Mouse (Mus musculus): ENCODE measurements at regions not wholly inside any gene's neighbourhood (a gene's known extent, or its start where the extent isn't known, plus 50 kb on each side); places are given as distances from the start of the nearest gene placed in this dataset.

DNA sequence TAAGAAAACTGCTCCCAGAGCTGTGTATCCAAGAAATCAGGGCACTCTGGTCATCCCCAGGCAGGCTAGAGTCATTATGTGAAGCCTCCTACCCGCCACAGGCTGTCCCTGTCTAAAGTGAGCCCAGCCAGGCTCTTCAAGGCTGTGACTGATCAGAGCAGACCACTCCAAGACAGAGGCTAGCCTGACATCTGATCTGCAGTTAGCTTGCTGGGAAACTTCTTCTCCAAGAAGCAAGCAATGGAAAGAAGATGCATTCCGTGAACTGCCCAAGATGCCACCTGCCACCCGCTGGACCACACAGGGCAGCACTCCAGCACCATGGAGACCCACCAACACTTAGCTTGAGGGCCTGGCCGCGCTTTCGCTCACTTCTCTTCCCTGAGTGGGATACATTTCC, 323.2 kb downstream of the Wdr11 start:
- Histone ChIP-seq H3K4me3 (no peak overlapping the region), H3K27me3 (ENCODE audit: control insufficient read depth, insufficient read depth, low read length) (no peaks in the 10 kb centered on the region), H3K36me3 (ENCODE audit: control insufficient read depth, insufficient read depth, low read length) (no peaks in the 10 kb centered on the region), H3K4me1 (ENCODE audit: control insufficient read depth, insufficient read depth, low read length) (no peaks in the 10 kb centered on the region), H3K27ac (no peak overlapping the region), H3K9ac (ENCODE audit: low read depth, low read length) (no peak overlapping the region), H3K79me2 (replicated peaks; ENCODE audit: control insufficient read depth, insufficient read depth, low read length) (no peaks in the 10 kb centered on the region)
- WGBS, result 85% methylated on average over 6 of the region's 6 CpGs
- intact Hi-C loops (cut with DNase I), result no loop called here
- TF ChIP-seq POLR2A (IDR thresholded peaks at IDR 0.05; ENCODE audit: insufficient read depth, low read depth, low read length) (no peak), EP300 (IDR thresholded peaks at IDR 0.05; ENCODE audit: insufficient read depth, low read depth, low read length) (no peak), CTCF (IDR thresholded peaks at IDR 0.05) (no peak)
- DNase-seq, result no peak

- H3K27ac ChIP-seq, result no peak overlapping the region
- TF ChIP-seq CTCF (IDR thresholded peaks at IDR 0.05) (no peak), POLR2A (IDR thresholded peaks at IDR 0.05; ENCODE audit: insufficient read depth, low read depth, low read length) (no peak), EP300 (IDR thresholded peaks at IDR 0.05; ENCODE audit: insufficient read depth, low read depth, low read length) (no peak)
- intact Hi-C loops (cut with DNase I), result no loop called here
- no peaks in the 10 kb centered on the region for H3K4me1 ChIP-seq (ENCODE audit: control insufficient read depth, insufficient read depth, low read length)
- 79% methylated on average over 18 of the region's 18 CpGs for WGBS
- H3K4me3 ChIP-seq, result no peak overlapping the region
- H3K9ac ChIP-seq (ENCODE audit: low read depth, low read length), result no peak overlapping the region
- DNase-seq, result no peak
- no peaks in the 10 kb centered on the region for H3K79me2 ChIP-seq (replicated peaks; ENCODE audit: control insufficient read depth, insufficient read depth, low read length)
- no peaks in the 10 kb centered on the region for H3K36me3 ChIP-seq (ENCODE audit: control insufficient read depth, insufficient read depth, low read length)
- no peaks in the 10 kb centered on the region for H3K27me3 ChIP-seq (ENCODE audit: control insufficient read depth, insufficient read depth, low read length)
These were observed 326.9 kb downstream of the Wdr11 start for GRCm38 (mm10) chr7:129918240-129919200.

GRCm38 (mm10) chr7:129922291-129922690, 330.6 kb downstream of the Wdr11 start:
- no peaks in the 10 kb centered on the region for H3K4me1 ChIP-seq (ENCODE audit: control insufficient read depth, insufficient read depth, low read length)
- H3K27ac ChIP-seq, result no peak overlapping the region
- intact Hi-C loops (cut with DNase I), result no loop called here
- 79% methylated on average over 7 of the region's 7 CpGs for WGBS
- H3K9ac ChIP-seq (ENCODE audit: low read depth, low read length), result no peak overlapping the region
- DNase-seq, result no peak
- TF ChIP-seq CTCF (IDR thresholded peaks at IDR 0.05) (no peak), EP300 (IDR thresholded peaks at IDR 0.05; ENCODE audit: insufficient read depth, low read depth, low read length) (no peak), POLR2A (IDR thresholded peaks at IDR 0.05; ENCODE audit: insufficient read depth, low read depth, low read length) (no peak)
- no peak overlapping the region for H3K4me3 ChIP-seq
- H3K36me3 ChIP-seq (ENCODE audit: control insufficient read depth, insufficient read depth, low read length), result no peaks in the 10 kb centered on the region
- H3K27me3 ChIP-seq (ENCODE audit: control insufficient read depth, insufficient read depth, low read length), result no peaks in the 10 kb centered on the region
- no peaks in the 10 kb centered on the region for H3K79me2 ChIP-seq (replicated peaks; ENCODE audit: control insufficient read depth, insufficient read depth, low read length)

DNA sequence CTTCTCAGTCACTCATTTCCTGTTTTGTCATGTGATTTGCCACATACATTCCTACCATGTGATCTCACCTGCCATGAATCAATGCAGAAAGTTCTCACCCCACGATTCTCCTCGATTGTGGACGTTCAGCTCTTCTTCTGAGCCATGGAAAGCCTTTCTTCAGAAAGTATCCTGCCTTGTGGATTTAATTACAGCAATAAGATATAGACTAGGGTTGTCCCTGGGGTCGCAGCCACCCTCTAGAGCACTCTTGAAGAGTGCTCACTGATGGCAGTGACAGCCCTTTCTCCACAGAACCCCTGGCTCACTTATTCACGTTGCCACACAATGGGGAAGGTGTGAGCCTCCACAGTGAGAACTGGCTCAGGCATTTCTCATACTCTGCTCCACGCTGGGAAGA, 345.1 kb downstream of the Wdr11 start:
- TF ChIP-seq POLR2A (IDR thresholded peaks at IDR 0.05; ENCODE audit: insufficient read depth, low read depth, low read length) (no peak), CTCF (IDR thresholded peaks at IDR 0.05) (no peak), EP300 (IDR thresholded peaks at IDR 0.05; ENCODE audit: insufficient read depth, low read depth, low read length) (no peak)
- Histone ChIP-seq H3K27ac (no peak overlapping the region), H3K36me3 (ENCODE audit: control insufficient read depth, insufficient read depth, low read length) (no peaks in the 10 kb centered on the region), H3K4me3 (no peak overlapping the region), H3K9ac (ENCODE audit: low read depth, low read length) (no peak overlapping the region), H3K4me1 (ENCODE audit: control insufficient read depth, insufficient read depth, low read length) (no peaks in the 10 kb centered on the region), H3K79me2 (replicated peaks; ENCODE audit: control insufficient read depth, insufficient read depth, low read length) (no peaks in the 10 kb centered on the region), H3K27me3 (ENCODE audit: control insufficient read depth, insufficient read depth, low read length) (no peaks in the 10 kb centered on the region)
- intact Hi-C loops (cut with DNase I), result no loop called here
- WGBS, result 75% methylated on average over 6 of the region's 6 CpGs
- DNase-seq, result no peak

- H3K4me3 ChIP-seq, result no peak overlapping the region
- no peak for DNase-seq
- H3K9ac ChIP-seq (ENCODE audit: low read depth, low read length), result no peak overlapping the region
- no peaks in the 10 kb centered on the region for H3K27me3 ChIP-seq (ENCODE audit: control insufficient read depth, insufficient read depth, low read length)
- no peak for TF ChIP-seq CTCF (IDR thresholded peaks at IDR 0.05)
- no peak for TF ChIP-seq POLR2A (IDR thresholded peaks at IDR 0.05; ENCODE audit: insufficient read depth, low read depth, low read length)
- no peak for TF ChIP-seq EP300 (IDR thresholded peaks at IDR 0.05; ENCODE audit: insufficient read depth, low read depth, low read length)
- no peak overlapping the region for H3K27ac ChIP-seq
- WGBS, result 88% methylated on average over 6 of the region's 6 CpGs
- H3K4me1 ChIP-seq (ENCODE audit: control insufficient read depth, insufficient read depth, low read length), result no peaks in the 10 kb centered on the region
- H3K79me2 ChIP-seq (replicated peaks; ENCODE audit: control insufficient read depth, insufficient read depth, low read length), result no peaks in the 10 kb centered on the region
- intact Hi-C loops (cut with DNase I), result no loop called here
- no peaks in the 10 kb centered on the region for H3K36me3 ChIP-seq (ENCODE audit: control insufficient read depth, insufficient read depth, low read length)
These were observed 346.1 kb downstream of the Wdr11 start for GRCm38 (mm10) chr7:129937715-129938114.

- H3K36me3 ChIP-seq (ENCODE audit: control insufficient read depth, insufficient read depth, low read length), result no peaks in the 10 kb centered on the region
- no peak for TF ChIP-seq POLR2A (IDR thresholded peaks at IDR 0.05; ENCODE audit: insufficient read depth, low read depth, low read length)
- no peaks in the 10 kb centered on the region for H3K4me1 ChIP-seq (ENCODE audit: control insufficient read depth, insufficient read depth, low read length)
- H3K27ac ChIP-seq, result no peak overlapping the region
- H3K9ac ChIP-seq (ENCODE audit: low read depth, low read length), result no peak overlapping the region
- H3K79me2 ChIP-seq (replicated peaks; ENCODE audit: control insufficient read depth, insufficient read depth, low read length), result no peaks in the 10 kb centered on the region
- intact Hi-C loops (cut with DNase I), result no loop called here
- H3K27me3 ChIP-seq (ENCODE audit: control insufficient read depth, insufficient read depth, low read length), result no peaks in the 10 kb centered on the region
- 73% methylated on average over 10 of the region's 10 CpGs for WGBS
- no peak overlapping the region for H3K4me3 ChIP-seq
- no peak for DNase-seq
These were observed 346.5 kb downstream of the Wdr11 start for GRCm38 (mm10) chr7:129938141-129938540.

All from heart, adult 2 months (tissue).